ENCODE assay signal across 9 mouse cellular contexts in the genomic region with DNA sequence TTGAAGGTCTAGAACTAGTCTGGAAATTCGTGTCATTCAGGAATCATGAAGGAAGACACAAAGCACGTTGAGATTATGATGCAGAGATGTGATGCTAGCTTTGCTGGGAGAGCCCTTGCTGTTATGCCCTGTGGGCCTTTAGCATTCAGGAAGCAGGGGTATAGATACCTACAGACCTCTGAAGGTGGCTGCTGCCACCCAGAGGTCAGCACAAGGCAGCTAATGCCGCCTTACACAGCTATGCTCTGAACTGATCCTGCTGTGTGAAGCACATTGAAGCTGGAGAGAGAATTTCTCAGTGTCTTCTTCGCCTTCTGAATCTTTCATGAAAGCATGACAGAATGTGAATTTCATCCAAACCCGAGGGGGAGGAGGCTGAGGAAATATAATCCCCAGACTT. TPM values are rescaled to one million over a fixed set of nuclear protein-coding genes. Genes with fewer than 3 reads are reported as not detected.
DNase-seq lines count a peak whose midpoint lies in the region; ATAC-seq and TF ChIP-seq lines count a peak whose summit lies in the region.
"Had no signal": no experiment of that assay in that cellular context is flagged by ENCODE, and none has a peak within 500 bp of the region (broad histone marks: within the 10 kb centered on the region; RNA-seq: fewer than 3 reads in every experiment).

No protein-coding gene starts in this region.

- H3K4me3 ChIP-seq in kidney, embryonic 16.5 days (ENCODE audit: low read length), result no peak overlapping the region
- no peak overlapping the region for H3K4me3 ChIP-seq in E14TG2a.4 (replicated peaks; ENCODE audit: low read length)
- H3K4me3 ChIP-seq: embryonic facial prominence, embryonic 15.5 days had no signal

- H3K4me2 ChIP-seq in kidney, embryonic 16.5 days (replicated peaks; ENCODE audit: low read depth, low read length), result no peak overlapping the region
- H3K4me2 ChIP-seq: embryonic facial prominence, embryonic 15.5 days had no signal

- H3K9ac ChIP-seq in kidney, embryonic 16.5 days (replicated peaks; ENCODE audit: low read length), result no peak overlapping the region
- H3K9ac ChIP-seq: embryonic facial prominence, embryonic 15.5 days had no signal

- H3K27me3 ChIP-seq in kidney, embryonic 16.5 days (ENCODE audit: insufficient read depth, low read length), result no peaks in the 10 kb centered on the region
- peaks cover 2% of the 10 kb centered on the region for H3K27me3 ChIP-seq in E14TG2a.4 (ENCODE audit: insufficient read depth, low read length)
- H3K27me3 ChIP-seq: embryonic facial prominence, embryonic 15.5 days had no signal

- no peaks in the 10 kb centered on the region for H3K36me3 ChIP-seq in kidney, embryonic 16.5 days (ENCODE audit: insufficient read depth, low read length)
- no peaks in the 10 kb centered on the region for H3K36me3 ChIP-seq in E14TG2a.4 (ENCODE audit: insufficient read depth, low read length)
- H3K36me3 ChIP-seq: embryonic facial prominence, embryonic 15.5 days had no signal

- H3K4me1 ChIP-seq in kidney, embryonic 16.5 days (ENCODE audit: insufficient read depth, low read length), result 0 out of 2 replicates have a peak, but pooled peaks cover 8% of the 10 kb centered on the region
- H3K4me1 ChIP-seq in E14TG2a.4 (replicated peaks; ENCODE audit: low read depth, low read length), result peaks cover 32% of the 10 kb centered on the region

- no peak overlapping the region for H3K27ac ChIP-seq in kidney, embryonic 16.5 days (ENCODE audit: low read length)
- H3K27ac ChIP-seq: embryonic facial prominence, embryonic 15.5 days had no signal

- WGBS in kidney, embryonic 16.5 days, result 22% methylated on average over 5 of the region's 5 CpGs

- peak; percentile 42 for TF ChIP-seq CTCF in E14TG2a.4 (conservative IDR thresholded peaks at IDR 0.05; ENCODE audit: low read length)

- intact Hi-C loops in gastrocnemius, postnatal 36 days (cut with DNase I), result no loop called here

- H3K9me3 ChIP-seq in kidney, embryonic 16.5 days (ENCODE audit: low read length), result no peaks in the 10 kb centered on the region
- H3K9me3 ChIP-seq in E14TG2a.4 (ENCODE audit: low read length), result no peaks in the 10 kb centered on the region
- H3K9me3 ChIP-seq: embryonic facial prominence, embryonic 15.5 days had no signal

- 0 out of 2 replicates have a peak, but pooled peaks have one; percentile 65 for ATAC-seq in kidney, embryonic 16.5 days (ENCODE audit: low FRiP score, low TSS enrichment)

- DNase-seq in kidney, postnatal 25 days, result no peak
- peak; percentile 79 for DNase-seq in 416B (ENCODE audit: low read depth)
- peak; percentile 62 to 75 for DNase-seq in cerebellum, postnatal 25 days
- peak; percentile 11 for DNase-seq in lung, postnatal 14 days
- DNase-seq in urinary bladder, adult 2 months (ENCODE audit: low spot score), result no peak
- no peak for DNase-seq in gastrocnemius, postnatal 36 days

RNA-seq across cellular contexts. Expression of a gene that starts 3.7 kb away (rescaled TPM):
- 5.2 and 5.3 TPM in 2 replicates for polyA plus RNA-seq in kidney, embryonic 16.5 days (2015; fragmentation: Nextera tagmentation; extraction: Ambion mirVana)
- polyA plus RNA-seq in urinary bladder, adult 2 months (2012; rRNA removed), result 28.3 and 39.1 TPM in 2 replicates
- total RNA-seq in gastrocnemius, postnatal 36 days (2021), result 10 to 100 TPM; 38.9 to 47.7 TPM

RNA-seq across cellular contexts. Expression of a gene that starts 38.6 kb away (rescaled TPM):
- polyA plus RNA-seq in kidney, embryonic 16.5 days (2015; fragmentation: Nextera tagmentation; extraction: Ambion mirVana), result 10.5 and 11.1 TPM in 2 replicates
- polyA plus RNA-seq in urinary bladder, adult 2 months (2012; rRNA removed), result 3.0 and 3.6 TPM in 2 replicates
- 1 to 10 TPM; 3.5 to 4.4 TPM for total RNA-seq in gastrocnemius, postnatal 36 days (2021)

Comparison
In these comparisons a context has a peak if more than half of its experiments do, and no peak if none do; other contexts are left out.
1. DNase-seq: peak in 416B (single experiment), cerebellum, postnatal 25 days (2 of 2) and lung, postnatal 14 days (single experiment); none in kidney, postnatal 25 days (0 of 2), urinary bladder, adult 2 months (single experiment) and gastrocnemius, postnatal 36 days (0 of 2).